Mouse (Mus musculus) forebrain, embryonic 13.5 days (tissue): ENCODE results near the gene Gm20388. TPM values are rescaled to one million over a fixed set of nuclear protein-coding genes. Genes with fewer than 3 reads are reported as not detected.
A peak's percentile ranks its signal among the peaks of the same experiment; 100 is the strongest.

Source experiments
- ATAC-seq: fragments of 200-750 bp; cut with Nextera tagmentation; 2 replicates; pipeline ENCODE4 v1.8.0; 2017
- H3K27ac ChIP-seq: fragments of 300-500 bp; sonication (generic); 2 replicates; pipeline ENCODE4 v1.5.1; 2015; ENCODE audit warnings: inconsistent platforms, mild to moderate bottlenecking, moderate library complexity
- H3K27me3 ChIP-seq: fragments of 300-500 bp; sonication (generic); 2 replicates; pipeline ENCODE4 v1.6.1; 2015; ENCODE audit warnings: mild to moderate bottlenecking, inconsistent platforms
- H3K36me3 ChIP-seq: fragments of 300-500 bp; sonication (generic); 2 replicates; pipeline ENCODE4 v1.6.1; 2015; ENCODE audit warnings: mild to moderate bottlenecking, inconsistent platforms; ENCODE audit not compliant: poor library complexity, severe bottlenecking
- H3K4me1 ChIP-seq: fragments of 300-500 bp; sonication (generic); 2 replicates; pipeline ENCODE4 v1.6.1; 2015; ENCODE audit warnings: inconsistent platforms
- H3K4me2 ChIP-seq: fragments of 300-500 bp; sonication (generic); 2 replicates; pipeline ENCODE4 v1.6.1; 2015; ENCODE audit warnings: inconsistent platforms, mild to moderate bottlenecking, moderate library complexity
- H3K4me3 ChIP-seq: fragments of 300-500 bp; sonication (generic); 2 replicates; pipeline ENCODE4 v1.5.1; 2015; ENCODE audit warnings: mild to moderate bottlenecking, inconsistent platforms
- H3K9ac ChIP-seq: fragments of 300-500 bp; sonication (generic); 2 replicates; pipeline ENCODE4 v1.6.1; 2015; ENCODE audit warnings: mild to moderate bottlenecking, inconsistent platforms
- H3K9me3 ChIP-seq: fragments of 300-500 bp; sonication (generic); replicated peaks from 2 replicates; pipeline ENCODE4 v1.6.1; 2016; ENCODE audit warnings: inconsistent platforms
- WGBS: fragments of 180-500 bp; shearing (Covaris S2); methylation state at CpG from one replicate; pipeline ENCODE4 v1.1.7; 2015; 5-methylcytosine and 5-hydroxymethylcytosine counted together
- polyA plus RNA-seq: library from polyadenylated mRNA; unstranded; fragments of >200 nt; fragmentation: Nextera tagmentation; extraction: Ambion mirVana; gene quantifications from 2 replicates; pipeline ENCODE4 v1.2.1, GENCODE M21; 2015

Gm20388 gene
- polyA plus RNA-seq, 1 experiment from 2014 or later = 5.6 TPM

- H3K9me3 ChIP-seq = no peaks in the 10 kb centered on the region
- no peak overlapping the region for H3K27ac ChIP-seq
- no peaks in the 10 kb centered on the region for H3K4me1 ChIP-seq
- H3K9ac ChIP-seq = no peak overlapping the region
- no peak overlapping the region for H3K4me3 ChIP-seq
- WGBS = 78% methylated on average over 9 of the region's 9 CpGs
- H3K36me3 ChIP-seq = no peaks in the 10 kb centered on the region
- no peak overlapping the region for H3K4me2 ChIP-seq
- no peak for ATAC-seq
- no peaks in the 10 kb centered on the region for H3K27me3 ChIP-seq
Observed at GRCm38 (mm10) chr8:123696167-123696566, 3785.5 kb downstream of the Gm20388 start.

GRCm38 (mm10) chr8:123697329-123697728, 3786.7 kb downstream of the Gm20388 start:
- Histone ChIP-seq H3K9ac (no peak overlapping the region), H3K4me3 (no peak overlapping the region), H3K4me2 (no peak overlapping the region), H3K36me3 (no peaks in the 10 kb centered on the region), H3K27me3 (no peaks in the 10 kb centered on the region), H3K9me3 (no peaks in the 10 kb centered on the region), H3K4me1 (peaks cover 5% of the 10 kb centered on the region; the same call in 1 of the 2 replicates), H3K27ac (no peak overlapping the region)
- ATAC-seq = no peak
- WGBS = 62% methylated on average over 5 of the region's 5 CpGs

GRCm38 (mm10) chr8:123700399-123701070, 3789.9 kb downstream of the Gm20388 start:
- Histone ChIP-seq H3K9me3 (no peaks in the 10 kb centered on the region), H3K27me3 (no peaks in the 10 kb centered on the region; the same call in 1 of the 2 replicates), H3K4me3 (no peak overlapping the region), H3K4me1 (peaks cover 11% of the 10 kb centered on the region; the same call in 1 of the 2 replicates), H3K36me3 (no peaks in the 10 kb centered on the region), H3K9ac (no peak overlapping the region), H3K27ac (no peak overlapping the region), H3K4me2 (no peak overlapping the region)
- ATAC-seq = no peak
- 77% methylated on average over 12 of the region's 12 CpGs for WGBS

GRCm38 (mm10) chr8:123701952-123702587, 3791.4 kb downstream of the Gm20388 start:
- Histone ChIP-seq H3K9me3 (no peaks in the 10 kb centered on the region), H3K9ac (no peak overlapping the region)

GRCm38 (mm10) chr8:123705376-123705775, 3794.7 kb downstream of the Gm20388 start:
- no peak for ATAC-seq
- Histone ChIP-seq H3K36me3 (no peaks in the 10 kb centered on the region), H3K4me3 (no peak overlapping the region), H3K4me2 (no peak overlapping the region), H3K27me3 (no peaks in the 10 kb centered on the region; the same call in 1 of the 2 replicates), H3K9me3 (no peaks in the 10 kb centered on the region), H3K9ac (no peak overlapping the region), H3K27ac (no peak overlapping the region), H3K4me1 (peaks cover 11% of the 10 kb centered on the region; the same call in 1 of the 2 replicates)
- 84% methylated on average over 5 of the region's 5 CpGs for WGBS

More at GRCm38 (mm10) chr8:123701952-123702587, 3791.4 kb downstream of the Gm20388 start:
- WGBS = 82% methylated on average over 15 of the region's 15 CpGs
- H3K4me1 ChIP-seq = peaks cover 11% of the 10 kb centered on the region; the same call in 1 of the 2 replicates
- ATAC-seq = no peak
- H3K4me2 ChIP-seq = no peak overlapping the region
- no peak overlapping the region for H3K4me3 ChIP-seq
- no peak overlapping the region for H3K27ac ChIP-seq
- no peaks in the 10 kb centered on the region for H3K36me3 ChIP-seq
- H3K27me3 ChIP-seq = no peaks in the 10 kb centered on the region; the same call in 1 of the 2 replicates

- Histone ChIP-seq H3K9ac (no peak overlapping the region), H3K27me3 (no peaks in the 10 kb centered on the region; the same call in 1 of the 2 replicates), H3K4me2 (no peak overlapping the region), H3K9me3 (no peaks in the 10 kb centered on the region), H3K36me3 (no peaks in the 10 kb centered on the region), H3K4me3 (no peak overlapping the region), H3K4me1 (peaks cover 7% of the 10 kb centered on the region; the same call in 1 of the 2 replicates), H3K27ac (no peak overlapping the region)
- 87% methylated on average over 16 of the region's 16 CpGs for WGBS
- no peak for ATAC-seq
Observed at GRCm38 (mm10) chr8:123707137-123707536, 3796.5 kb downstream of the Gm20388 start.

GRCm38 (mm10) chr8:123708729-123709128, 3798.1 kb downstream of the Gm20388 start:
- no peak for ATAC-seq
- H3K9ac ChIP-seq = no peak overlapping the region
- WGBS = 79% methylated on average over 8 of the region's 8 CpGs

GRCm38 (mm10) chr8:123710335-123710734, 3799.7 kb downstream of the Gm20388 start:
- Histone ChIP-seq H3K27ac (no peak overlapping the region), H3K4me3 (no peak overlapping the region), H3K4me2 (no peak overlapping the region), H3K36me3 (no peaks in the 10 kb centered on the region), H3K9me3 (no peaks in the 10 kb centered on the region), H3K27me3 (no peaks in the 10 kb centered on the region; the same call in 1 of the 2 replicates), H3K4me1 (no peaks in the 10 kb centered on the region; the same call in 1 of the 2 replicates), H3K9ac (no peak overlapping the region)
- ATAC-seq = no peak
- 91% methylated on average over 5 of the region's 5 CpGs for WGBS

More at GRCm38 (mm10) chr8:123708729-123709128, 3798.1 kb downstream of the Gm20388 start:
- H3K36me3 ChIP-seq = no peaks in the 10 kb centered on the region
- no peaks in the 10 kb centered on the region for H3K9me3 ChIP-seq
- H3K4me3 ChIP-seq = no peak overlapping the region
- no peak overlapping the region for H3K27ac ChIP-seq
- no peak overlapping the region for H3K4me2 ChIP-seq
- H3K4me1 ChIP-seq = no peaks in the 10 kb centered on the region; the same call in 1 of the 2 replicates
- no peaks in the 10 kb centered on the region; the same call in 1 of the 2 replicates for H3K27me3 ChIP-seq

- Histone ChIP-seq H3K9ac (no peak overlapping the region), H3K36me3 (no peaks in the 10 kb centered on the region), H3K9me3 (no peaks in the 10 kb centered on the region), H3K4me1 (peaks cover 20% of the 10 kb centered on the region), H3K4me2 (no peak overlapping the region), H3K4me3 (no peak overlapping the region), H3K27ac (no peak overlapping the region), H3K27me3 (no peaks in the 10 kb centered on the region)
- ATAC-seq = no peak
- WGBS = 96% methylated on average over 5 of the region's 5 CpGs
Observed at GRCm38 (mm10) chr8:123714451-123714850, 3803.8 kb downstream of the Gm20388 start.

GRCm38 (mm10) chr8:123715916-123716592, 3805.4 kb downstream of the Gm20388 start:
- no peak overlapping the region for H3K9ac ChIP-seq
- H3K4me2 ChIP-seq = no peak overlapping the region
- no peak overlapping the region for H3K4me3 ChIP-seq
- peaks cover 36% of the 10 kb centered on the region for H3K4me1 ChIP-seq
- no peak overlapping the region for H3K27ac ChIP-seq
- 21% methylated on average over 13 of the region's 13 CpGs for WGBS
- no peaks in the 10 kb centered on the region for H3K36me3 ChIP-seq
- no peaks in the 10 kb centered on the region for H3K27me3 ChIP-seq
- peak; percentile 61; the same call in 1 of the 2 replicates for ATAC-seq
- no peaks in the 10 kb centered on the region for H3K9me3 ChIP-seq

GRCm38 (mm10) chr8:123717104-123717503, 3806.5 kb downstream of the Gm20388 start:
- Histone ChIP-seq H3K9ac (no peak overlapping the region), H3K4me3 (no peak overlapping the region), H3K27ac (no peak overlapping the region), H3K4me2 (no peak overlapping the region), H3K27me3 (no peaks in the 10 kb centered on the region), H3K4me1 (peaks cover 38% of the 10 kb centered on the region), H3K36me3 (no peaks in the 10 kb centered on the region), H3K9me3 (no peaks in the 10 kb centered on the region)
- ATAC-seq = no peak
- 62% methylated on average over 2 of the region's 2 CpGs for WGBS
